Mouse (Mus musculus) testis, adult 2 months (tissue): ENCODE results near the gene Prim2.

Source experiments
- CTCF ChIP-seq: fragments of 200-500 bp; IDR thresholded peaks from 2 replicates; pipeline ENCODE4 v1.5.1; 2012; ENCODE audit warnings: low read depth, mild to moderate bottlenecking, inconsistent platforms, low read length, moderate library complexity; ENCODE audit not compliant: control insufficient read depth, insufficient read depth, insufficient replicate concordance
- POLR2A ChIP-seq: fragments of 200-500 bp; IDR thresholded peaks from 2 replicates; pipeline ENCODE4 v1.6.1; 2012; ENCODE audit warnings: low read depth, mild to moderate bottlenecking, inconsistent platforms, low read length, moderate library complexity; ENCODE audit not compliant: control insufficient read depth

GRCm38 (mm10) chr1:33599698-33600097 is 69.9 kb downstream of the Prim2 start:
- no peak for TF ChIP-seq CTCF
- no peak for TF ChIP-seq POLR2A
